Mouse (Mus musculus): ENCODE measurements around the gene Rfx1. TPM values are rescaled to one million over a fixed set of nuclear protein-coding genes. Genes with fewer than 3 reads are reported as not detected.

Rfx1 gene
- total RNA-seq (2021) = 23.1 and 26.1 TPM in 2 replicates
- long read RNA-seq, full-length matches to known transcripts = 1 of 11 reads
- long read RNA-seq, partial matches to known transcripts = 5 of 11 reads
- long read RNA-seq, other reads (novel, unspliced or antisense) = 5 of 11 reads

- DNase-seq = peak; percentile 98
Measured at GRCm38 (mm10) chr8:84066291-84066930, at the start of gene Rfx1. TSS of gene Rfx1 (plus strand) at chr8:84066834.

- DNase-seq = no peak
Measured at GRCm38 (mm10) chr8:84019738-84020137, 46.9 kb upstream of the Rfx1 start.

GRCm38 (mm10) chr8:84021096-84021495 is 45.5 kb upstream of the Rfx1 start, which contains the start of gene Palm3:
TSS of gene Palm3 (plus strand) at chr8:84021471.
- no peak for DNase-seq

GRCm38 (mm10) chr8:84021569-84021968 is 45.1 kb upstream of the Rfx1 start:
- DNase-seq = no peak

- no peak for DNase-seq
Measured at GRCm38 (mm10) chr8:84023085-84023484, 43.5 kb upstream of the Rfx1 start.

GRCm38 (mm10) chr8:84023631-84024030 is 43.0 kb upstream of the Rfx1 start:
- no peak for DNase-seq

GRCm38 (mm10) chr8:84024171-84024570 is 42.5 kb upstream of the Rfx1 start:
- peak; percentile 62 for DNase-seq

- DNase-seq = peak; percentile 70
Measured at GRCm38 (mm10) chr8:84025863-84026262, 40.8 kb upstream of the Rfx1 start.

- no peak for DNase-seq
Measured at GRCm38 (mm10) chr8:84027449-84027848, 39.2 kb upstream of the Rfx1 start.

GRCm38 (mm10) chr8:84029272-84029671 is 37.4 kb upstream of the Rfx1 start:
- no peak for DNase-seq

- no peak for DNase-seq
Measured at GRCm38 (mm10) chr8:84032777-84033176, 33.9 kb upstream of the Rfx1 start.

GRCm38 (mm10) chr8:84038015-84038414 is 28.6 kb upstream of the Rfx1 start:
- DNase-seq = peak; percentile 41

- DNase-seq = peak; percentile 66
Measured at GRCm38 (mm10) chr8:84039050-84039449, 27.6 kb upstream of the Rfx1 start.

- peak; percentile 71 for DNase-seq
Measured at GRCm38 (mm10) chr8:84042066-84042947, 24.3 kb upstream of the Rfx1 start, which contains the start of gene Il27ra. TSS of gene Il27ra (minus strand) at chr8:84042589.

GRCm38 (mm10) chr8:84042948-84043342 is 23.7 kb upstream of the Rfx1 start:
- no peak for DNase-seq

- DNase-seq = no peak
Measured at GRCm38 (mm10) chr8:84044103-84044502, 22.5 kb upstream of the Rfx1 start.

- no peak for DNase-seq
Measured at GRCm38 (mm10) chr8:84044900-84045299, 21.7 kb upstream of the Rfx1 start, which contains the start of gene Rln3. TSS of gene Rln3 (minus strand) at chr8:84045000.

- no peak for DNase-seq
Measured at GRCm38 (mm10) chr8:84046505-84046904, 20.1 kb upstream of the Rfx1 start.

GRCm38 (mm10) chr8:84048171-84048570 is 18.5 kb upstream of the Rfx1 start:
- DNase-seq = no peak

GRCm38 (mm10) chr8:84052746-84053145 is 13.9 kb upstream of the Rfx1 start:
- no peak for DNase-seq

- no peak for DNase-seq
Measured at GRCm38 (mm10) chr8:84053229-84053628, 13.4 kb upstream of the Rfx1 start.

GRCm38 (mm10) chr8:84057827-84058226 is 8.8 kb upstream of the Rfx1 start:
- no peak for DNase-seq

- DNase-seq = no peak
Measured at GRCm38 (mm10) chr8:84059226-84059625, 7.4 kb upstream of the Rfx1 start.
